8 mouse cellular contexts compared by ENCODE assay signal in the genomic region with DNA sequence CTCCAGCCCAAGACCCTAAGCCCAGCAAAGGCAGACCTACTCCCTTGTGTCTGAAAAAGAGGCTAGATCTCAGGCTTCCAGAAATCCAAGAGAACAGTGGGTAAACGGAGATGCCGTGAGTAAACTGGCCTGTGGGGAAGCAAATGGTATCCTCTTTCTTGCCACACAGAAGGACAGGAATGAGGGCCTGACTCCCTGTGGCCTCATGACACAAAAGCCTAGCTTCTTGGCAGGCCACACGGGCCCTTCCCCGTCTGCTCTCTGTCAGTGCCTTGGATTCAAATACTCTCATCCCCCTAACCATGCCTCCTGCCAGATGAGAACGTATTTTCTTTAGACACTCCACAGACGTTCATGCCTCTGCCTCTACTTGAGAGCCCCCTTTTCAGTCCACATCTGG.
DNase-seq lines count a peak whose midpoint lies in the region; ATAC-seq and TF ChIP-seq lines count a peak whose summit lies in the region.

No protein-coding gene starts in this region.

- intact Hi-C loops in heart, postnatal 25 days (cut with DNase I): loop anchor here (5.0 kb wide), 2 partner anchors 77 to 248 kb away; no protein-coding TSS in a partner anchor

- WGBS in hindbrain, postnatal 0 days: 21% methylated on average over 6 of the region's 6 CpGs

- no peaks in the 10 kb centered on the region for H3K36me3 ChIP-seq in hindbrain, postnatal 0 days (ENCODE audit: insufficient read depth, low read length)

- H3K4me2 ChIP-seq in hindbrain, postnatal 0 days (ENCODE audit: low read depth, low read length): no peak overlapping the region

- H3K4me1 ChIP-seq in hindbrain, postnatal 0 days (ENCODE audit: insufficient read depth, low read length): peaks cover 5% of the 10 kb centered on the region; the same call in 1 of the 2 replicates

- TF ChIP-seq CTCF in hindbrain, postnatal 0 days (IDR thresholded peaks at IDR 0.05; ENCODE audit: low read depth): no peak

- no peaks in the 10 kb centered on the region for H3K9me3 ChIP-seq in hindbrain, postnatal 0 days (ENCODE audit: low read length)

- no peak overlapping the region for H3K4me3 ChIP-seq in hindbrain, postnatal 0 days (ENCODE audit: low read length)

- 0 out of 2 replicates have a peak, but pooled peaks have one; percentile 30 for ATAC-seq in hindbrain, postnatal 0 days

- H3K9ac ChIP-seq in hindbrain, postnatal 0 days (replicated peaks; ENCODE audit: low read length): no peak overlapping the region

- peak; percentile 93 for DNase-seq in heart, adult 11 months
- no peak for DNase-seq in heart, postnatal 25 days (ENCODE audit: low spot score)
- DNase-seq in urinary bladder, postnatal 4 days (ENCODE audit: low spot score in 2 of 2): peak; percentile 23 to 55
- no peak for DNase-seq in urinary bladder, adult 2 months (ENCODE audit: low spot score)
- peak; percentile 35 for DNase-seq in hindbrain, postnatal 0 days (ENCODE audit: low spot score)
- DNase-seq in testis, postnatal 14 days (ENCODE audit: low spot score): no peak
- no peak for DNase-seq in left cerebral cortex, adult 11 months (ENCODE audit: low spot score)
- DNase-seq in urinary bladder, postnatal 36 days (ENCODE audit: low spot score in 2 of 2): no peak

- H3K27ac ChIP-seq in hindbrain, postnatal 0 days: no peak overlapping the region

- H3K27me3 ChIP-seq in hindbrain, postnatal 0 days (ENCODE audit: insufficient read depth, low read length): no peaks in the 10 kb centered on the region

Comparison
In these comparisons a context has a peak if more than half of its experiments do, and no peak if none do; other contexts are left out.
1. DNase-seq: peak in heart, adult 11 months (single experiment), urinary bladder, postnatal 4 days (2 of 2) and hindbrain, postnatal 0 days (single experiment); none in heart, postnatal 25 days (single experiment), urinary bladder, adult 2 months (single experiment), testis, postnatal 14 days (single experiment), left cerebral cortex, adult 11 months (single experiment) and urinary bladder, postnatal 36 days (0 of 2).